Mouse (Mus musculus): ENCODE measurements at regions not wholly inside any gene's neighbourhood (a gene's known extent, or its start where the extent isn't known, plus 50 kb on each side); places are given as distances from the start of the nearest gene placed in this dataset.

GRCm38 (mm10) chr12:107156791-107157428 lies 331.5 kb upstream of the 3110018I06Rik start:
- TF ChIP-seq CTCF (IDR thresholded peaks at IDR 0.05; ENCODE audit: low read depth) (no peak), EP300 (IDR thresholded peaks at IDR 0.05; ENCODE audit: low read depth) (no peak)

Measured in liver, postnatal 0 days (tissue).